Mouse (Mus musculus) cortical plate, adult 2 months (tissue): ENCODE measurements around the gene 1700056E22Rik.

ENCODE experiments used
- CTCF ChIP-seq: fragments of 200-500 bp; IDR thresholded peaks from 2 replicates; pipeline ENCODE4 v1.5.1; 2011; ENCODE audit warnings: mild to moderate bottlenecking, control low read depth, low read length; ENCODE audit not compliant: insufficient read depth; ENCODE audit errors: extremely low read depth
- POLR2A ChIP-seq: fragments of 200-500 bp; IDR thresholded peaks from 2 replicates; pipeline ENCODE4 v1.6.1; 2011; ENCODE audit warnings: mild to moderate bottlenecking, low read length, control low read depth; ENCODE audit not compliant: insufficient read depth; ENCODE audit errors: extremely low read depth

- TF ChIP-seq CTCF (no peak), POLR2A (no peak)
Measured at GRCm38 (mm10) chr1:184025079-184025478, 9.0 kb downstream of the 1700056E22Rik start.
